Mouse (Mus musculus) T-cell, adult 2 months (primary cell): ENCODE data around the gene Bcorl1.
A peak's percentile ranks its signal among the peaks of the same experiment; 100 is the strongest.

Experiments
- DNase-seq: peaks from one replicate; pipeline ENCODE4 v3.0.0; 2022; ENCODE audit warnings: low spot score

Bcorl1 gene

GRCm38 (mm10) chrX:48449646-48450045, 108.5 kb downstream of the Bcorl1 start:
- no peak for DNase-seq

DNA sequence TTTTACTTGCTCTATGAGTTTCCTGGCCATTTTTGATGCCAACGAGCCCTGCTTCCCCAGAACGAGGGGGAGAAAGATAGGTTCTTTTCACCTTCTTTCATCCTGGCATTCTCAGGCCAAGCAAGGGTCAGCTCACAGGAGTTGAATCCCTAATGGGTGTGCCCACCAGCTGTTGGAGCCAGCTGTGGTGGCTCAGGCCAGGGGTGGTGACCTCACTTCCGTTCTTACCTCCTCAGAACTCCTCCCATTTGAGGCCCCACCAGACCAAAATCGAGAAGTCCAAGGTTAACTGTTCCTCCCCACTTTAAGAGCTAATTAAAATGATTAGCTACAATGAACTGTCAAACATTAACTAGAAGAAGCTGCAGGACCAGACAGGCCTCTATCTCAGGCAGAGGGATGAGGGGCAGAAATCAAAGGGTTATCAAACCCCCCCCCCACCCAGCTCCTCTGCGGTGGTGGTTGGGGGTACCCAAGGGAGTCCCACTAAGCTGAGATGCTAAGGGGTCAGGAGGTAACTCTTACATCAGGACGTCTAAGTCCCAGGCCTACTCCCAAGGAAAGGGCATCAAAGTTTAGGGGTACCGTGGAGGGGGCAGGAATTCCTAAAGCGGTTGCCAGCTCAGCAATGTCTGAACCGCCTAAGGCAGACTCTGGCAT, 111.2 kb downstream of the Bcorl1 start:
- no peak for DNase-seq

GRCm38 (mm10) chrX:48452931-48453673, 111.9 kb downstream of the Bcorl1 start:
- DNase-seq = no peak

DNA sequence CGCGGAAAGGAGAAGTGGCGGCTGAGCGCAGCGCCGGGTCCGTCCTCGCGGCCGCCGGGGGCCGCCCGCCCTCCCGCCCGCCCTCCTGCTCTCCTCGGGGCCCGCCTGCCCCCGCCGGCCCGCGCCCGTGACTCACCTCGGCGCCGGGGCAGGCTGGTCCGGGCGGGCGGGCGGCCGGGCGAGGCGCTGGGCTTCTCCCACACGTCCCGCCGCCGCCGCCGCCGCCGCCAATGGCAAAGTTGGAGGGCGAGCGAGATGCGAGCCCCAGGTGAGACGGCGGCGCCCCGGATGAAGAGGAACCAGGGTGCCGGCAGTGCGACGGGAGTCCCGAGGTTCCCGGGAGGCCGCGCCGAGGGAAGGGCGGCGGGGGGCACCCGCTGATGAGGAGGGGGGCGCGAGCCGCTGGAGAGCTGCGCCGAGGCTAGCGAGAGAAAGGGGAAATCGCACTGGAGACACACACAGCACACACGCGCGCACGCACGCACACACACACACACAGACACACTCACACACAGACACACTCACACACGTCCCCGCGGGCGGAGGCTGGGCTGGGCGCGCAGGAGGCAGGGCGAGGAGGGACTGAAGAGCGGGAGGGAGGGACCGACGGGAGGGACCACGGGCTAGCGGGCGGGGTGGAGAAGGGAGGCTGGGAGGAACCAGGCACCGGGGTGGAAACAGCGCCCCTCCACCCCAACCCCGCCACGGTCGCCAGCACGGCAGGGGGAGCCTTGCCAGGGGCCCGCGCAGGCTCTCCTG, 112.8 kb downstream of the Bcorl1 start:
- peak; percentile 87 for DNase-seq

DNA sequence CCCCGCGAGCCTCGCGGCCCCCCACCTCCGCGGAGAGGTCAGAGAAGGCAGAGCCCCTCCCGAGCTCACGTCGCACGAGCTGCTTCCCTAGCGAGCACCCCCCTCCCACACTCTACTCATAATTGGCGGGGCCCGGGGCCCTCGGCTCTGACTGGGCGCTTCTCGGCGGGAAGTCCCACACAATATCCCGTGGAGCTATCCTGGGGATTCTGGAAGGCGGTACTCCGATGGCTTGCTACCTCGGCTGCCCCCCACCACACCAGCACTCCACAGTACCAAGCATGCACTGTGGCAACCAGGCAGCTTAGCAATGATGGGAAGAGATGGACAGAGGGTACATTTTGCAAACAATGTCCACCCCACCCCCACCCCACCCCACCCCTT, 113.3 kb downstream of the Bcorl1 start:
- no peak for DNase-seq

GRCm38 (mm10) chrX:48455018-48455417, 113.9 kb downstream of the Bcorl1 start:
- DNase-seq = no peak

DNA sequence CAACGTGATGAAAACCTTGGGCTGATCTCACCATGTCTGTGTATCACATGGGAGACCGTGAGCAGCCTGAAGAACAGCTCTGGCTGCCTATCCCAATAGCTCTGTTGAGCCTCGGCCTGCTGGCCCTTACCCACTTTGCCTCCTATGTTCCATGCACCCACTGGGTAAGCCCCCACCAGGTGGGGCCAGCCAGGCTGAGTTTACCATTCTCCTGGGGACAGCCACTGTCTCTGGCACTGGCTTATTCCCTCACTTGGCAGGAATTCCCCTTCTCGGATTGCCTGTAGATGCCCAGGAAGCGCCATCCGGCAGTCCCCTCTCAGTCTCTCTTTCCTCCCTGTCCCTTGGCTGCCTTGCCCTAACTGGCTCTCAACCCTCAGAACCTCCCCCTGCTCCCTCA, 115.8 kb downstream of the Bcorl1 start:
- DNase-seq = no peak
